Mouse (Mus musculus) thymus, adult 2 months (tissue): ENCODE measurements at regions not wholly inside any gene's neighbourhood (a gene's known extent, or its start where the extent isn't known, plus 50 kb on each side); places are given as distances from the start of the nearest gene placed in this dataset.

Source experiments
- DNase-seq: peaks from one replicate; pipeline ENCODE4 v3.0.0; 2021
- H3K27ac ChIP-seq: fragments of 200-500 bp; 2 replicates; pipeline ENCODE4 v1.5.1; 2012; ENCODE audit warnings: low read length, control low read depth; ENCODE audit not compliant: control insufficient read depth, insufficient read depth
- H3K27me3 ChIP-seq: fragments of 200-500 bp; 2 replicates; pipeline ENCODE4 v1.6.1; 2012; ENCODE audit warnings: mild to moderate bottlenecking, low read length, moderate library complexity, mixed read lengths; ENCODE audit not compliant: control insufficient read depth, insufficient read depth
- H3K36me3 ChIP-seq: fragments of 200-500 bp; 2 replicates; pipeline ENCODE4 v1.6.1; 2012; ENCODE audit warnings: mild to moderate bottlenecking, low read length, moderate library complexity; ENCODE audit not compliant: control insufficient read depth, insufficient read depth
- H3K4me1 ChIP-seq: fragments of 200-500 bp; replicated peaks from 2 replicates; pipeline ENCODE4 v1.6.1; 2012; ENCODE audit warnings: low read length; ENCODE audit not compliant: control insufficient read depth, insufficient read depth
- H3K4me3 ChIP-seq: fragments of 200-500 bp; 2 replicates; pipeline ENCODE4 v1.5.1; 2012; ENCODE audit warnings: mild to moderate bottlenecking, low read length, control low read depth, moderate library complexity; ENCODE audit not compliant: control insufficient read depth, insufficient read depth
- CTCF ChIP-seq: fragments of 200-500 bp; IDR thresholded peaks from 2 replicates; pipeline ENCODE4 v1.5.1; 2012; ENCODE audit warnings: mild to moderate bottlenecking, control low read depth, low read length, moderate library complexity, borderline replicate concordance; ENCODE audit not compliant: control insufficient read depth, poor library complexity, insufficient read depth; ENCODE audit errors: extremely low read depth
- POLR2A ChIP-seq: fragments of 200-500 bp; IDR thresholded peaks from 2 replicates; pipeline ENCODE4 v1.6.1; 2012; ENCODE audit warnings: mild to moderate bottlenecking, low read length, control low read depth, moderate library complexity; ENCODE audit not compliant: control insufficient read depth, poor library complexity, insufficient read depth; ENCODE audit errors: extremely low read depth
- WGBS: fragments of 180-500 bp; shearing (Covaris S2); methylation state at CpG from one replicate; pipeline ENCODE4 v1.1.7; 2018; 5-methylcytosine and 5-hydroxymethylcytosine counted together

DNA sequence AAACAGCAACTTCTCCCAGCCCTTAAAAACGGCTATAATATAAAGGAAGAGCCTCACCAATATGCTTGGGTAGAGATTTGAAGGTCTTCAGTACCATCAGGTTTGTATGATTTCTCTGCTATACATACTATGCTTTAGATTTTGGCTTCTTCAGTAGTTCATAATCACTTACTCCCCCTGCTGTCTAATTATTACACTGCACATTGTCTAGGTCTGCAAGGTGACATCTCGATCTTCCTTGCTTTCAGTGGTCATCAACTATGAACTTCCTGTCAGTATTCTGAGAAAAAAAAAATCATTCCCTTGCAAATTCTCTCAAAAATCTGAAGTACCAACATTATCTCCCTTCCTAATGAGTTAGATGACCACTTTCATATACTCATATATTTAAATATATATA lies 225.4 kb upstream of the Galnt5 start:
- 38% methylated on average over 2 of the region's 2 CpGs for WGBS
- no peak for DNase-seq
- Histone ChIP-seq H3K4me3 (no peak overlapping the region), H3K36me3 (no peaks in the 10 kb centered on the region), H3K27ac (no peak overlapping the region), H3K4me1 (no peaks in the 10 kb centered on the region), H3K27me3 (no peaks in the 10 kb centered on the region)
- TF ChIP-seq CTCF (no peak), POLR2A (no peak)

DNA sequence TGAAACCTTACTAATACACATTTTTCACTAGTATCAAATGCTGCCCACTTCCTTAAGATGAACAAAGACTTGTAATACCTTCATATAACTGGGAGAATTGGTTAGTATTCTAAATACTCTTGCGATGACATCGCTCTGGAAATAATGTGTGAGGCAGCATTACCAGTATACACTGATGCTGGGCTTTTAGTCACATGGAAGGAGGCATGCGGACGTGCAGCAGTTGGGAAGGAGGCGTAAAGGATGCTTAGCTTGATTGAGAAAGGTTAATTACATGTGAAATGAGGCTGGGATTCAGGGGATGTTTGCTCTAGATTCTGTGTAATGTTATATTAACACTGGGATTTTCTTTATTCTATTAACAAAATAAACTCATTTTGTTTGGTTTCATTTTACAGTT lies 221.5 kb upstream of the Galnt5 start:
- TF ChIP-seq CTCF, result no peak
- no peak for TF ChIP-seq POLR2A
- WGBS, result 97% methylated on average over 5 of the region's 5 CpGs
- Histone ChIP-seq H3K27ac (no peak overlapping the region), H3K36me3 (no peaks in the 10 kb centered on the region), H3K4me1 (no peaks in the 10 kb centered on the region), H3K27me3 (no peaks in the 10 kb centered on the region), H3K4me3 (no peak overlapping the region)
- no peak for DNase-seq

DNA sequence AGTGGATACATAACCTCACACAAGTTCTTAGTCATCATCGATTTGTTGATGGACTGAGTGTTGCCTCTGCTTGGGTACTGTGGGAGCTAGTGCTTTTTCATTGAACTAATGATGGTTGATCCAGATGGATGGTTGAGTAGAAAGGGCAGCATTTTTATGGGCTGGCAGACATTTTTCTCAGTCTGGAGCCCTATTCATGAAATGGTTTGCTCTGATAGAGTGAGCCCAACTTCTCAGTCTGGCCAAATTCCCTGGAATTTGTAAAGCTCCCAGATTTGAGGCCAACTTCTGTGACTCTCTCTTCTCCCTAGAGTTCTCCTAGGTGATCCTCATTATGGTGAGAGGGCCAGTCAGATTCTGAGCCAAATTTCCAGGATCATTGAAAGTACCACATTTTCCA lies 216.8 kb upstream of the Galnt5 start:
- Histone ChIP-seq H3K4me1 (no peaks in the 10 kb centered on the region), H3K27ac (no peak overlapping the region)

DNA sequence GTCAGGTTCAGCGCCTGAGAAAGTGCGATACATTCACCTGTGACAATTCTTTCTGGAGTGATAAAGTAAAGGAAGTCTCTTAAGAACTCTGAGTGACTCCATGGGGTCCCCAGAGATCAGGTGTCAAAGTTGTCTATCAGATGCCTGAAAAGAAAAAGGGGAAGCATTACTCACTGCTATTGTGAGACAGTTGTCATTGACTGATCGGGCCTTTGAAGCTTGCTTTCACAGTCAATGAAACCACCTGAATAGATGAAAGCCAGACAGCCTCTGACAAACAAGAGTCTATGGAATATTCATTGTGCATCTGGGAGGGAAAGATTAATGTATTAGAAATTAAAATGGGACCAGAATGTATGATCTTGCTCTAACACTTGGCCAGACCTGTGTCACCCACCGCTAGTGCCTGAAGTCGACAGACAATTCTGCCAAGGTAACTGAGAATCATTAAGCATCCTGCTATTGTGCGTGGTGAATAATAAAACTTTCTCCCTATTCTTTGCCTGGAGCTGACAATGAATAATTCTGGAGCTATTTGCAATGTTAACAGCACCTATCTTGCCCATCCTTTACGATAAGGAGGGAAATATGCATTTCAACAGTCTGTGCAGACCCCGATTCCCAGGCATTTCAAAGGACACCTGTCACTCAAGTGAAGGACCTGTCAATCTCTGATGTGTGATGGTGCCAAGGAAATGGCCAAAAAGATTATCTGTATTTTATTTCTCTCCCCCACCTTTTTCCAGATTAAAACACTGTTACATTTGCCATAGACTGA lies 204.0 kb upstream of the Galnt5 start:
- no peak for TF ChIP-seq POLR2A
- TF ChIP-seq CTCF, result no peak
- Histone ChIP-seq H3K4me3 (no peak overlapping the region), H3K27ac (no peak overlapping the region), H3K4me1 (no peaks in the 10 kb centered on the region), H3K27me3 (no peaks in the 10 kb centered on the region), H3K36me3 (no peaks in the 10 kb centered on the region)
- WGBS, result 86% methylated on average over 8 of the region's 8 CpGs
- DNase-seq, result no peak

More for the DNA sequence above, 216.8 kb upstream of the Galnt5 start:
- 89% methylated on average over 1 of the region's 1 CpGs for WGBS
- Histone ChIP-seq H3K4me3 (no peak overlapping the region), H3K36me3 (no peaks in the 10 kb centered on the region), H3K27me3 (no peaks in the 10 kb centered on the region)
- DNase-seq, result no peak
- TF ChIP-seq CTCF (no peak), POLR2A (no peak)

DNA sequence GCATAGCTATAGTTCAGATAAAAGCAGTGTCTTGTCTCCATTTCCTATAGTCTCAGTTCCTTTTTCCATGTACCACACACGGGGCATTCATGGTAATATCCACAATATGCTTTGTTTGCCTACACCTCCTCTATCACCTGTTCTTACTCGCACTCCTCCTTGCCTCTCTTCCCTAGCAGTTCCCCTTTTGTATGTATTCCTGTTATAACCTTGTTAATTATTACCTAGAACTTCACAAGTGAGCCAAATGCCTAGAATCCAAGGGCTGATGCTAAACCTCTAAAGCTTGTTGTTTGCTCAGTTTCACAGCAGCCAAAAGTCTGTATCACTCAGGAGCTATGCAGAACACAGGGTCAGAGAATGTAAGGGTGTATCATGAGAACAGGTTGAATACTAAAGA lies 198.4 kb upstream of the Galnt5 start:
- WGBS, result 74% methylated on average over 2 of the region's 2 CpGs
- TF ChIP-seq POLR2A (no peak), CTCF (no peak)
- Histone ChIP-seq H3K4me3 (no peak overlapping the region), H3K27ac (no peak overlapping the region), H3K27me3 (no peaks in the 10 kb centered on the region), H3K4me1 (no peaks in the 10 kb centered on the region), H3K36me3 (no peaks in the 10 kb centered on the region)
- DNase-seq, result no peak

DNA sequence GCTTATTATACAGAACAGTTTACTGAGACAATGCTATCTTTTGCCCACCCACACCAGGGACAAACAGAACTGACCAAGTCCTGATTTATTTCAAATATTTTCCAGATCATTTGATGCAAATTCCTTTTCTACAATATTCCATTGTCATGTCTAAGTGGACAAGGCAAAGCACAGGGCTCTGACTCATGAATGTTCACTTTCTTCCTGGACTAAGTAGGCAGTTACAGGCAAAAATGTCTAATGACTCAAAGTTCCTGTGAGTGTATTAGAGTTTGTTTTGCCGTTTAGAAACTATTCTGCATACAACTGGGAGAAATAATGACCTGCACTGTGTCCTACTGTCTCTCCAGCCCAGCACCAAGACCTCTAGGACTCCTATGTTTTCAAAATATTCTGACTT lies 189.8 kb upstream of the Galnt5 start:
- TF ChIP-seq CTCF (no peak), POLR2A (no peak)
- Histone ChIP-seq H3K4me1 (no peaks in the 10 kb centered on the region), H3K4me3 (no peak overlapping the region), H3K27me3 (no peaks in the 10 kb centered on the region), H3K36me3 (no peaks in the 10 kb centered on the region), H3K27ac (no peak overlapping the region)
- WGBS, result 82% methylated on average over 1 of the region's 1 CpGs
- no peak for DNase-seq
